9 mouse cellular contexts compared by ENCODE assay signal in genomic region chr3:35973551-35973950, GRCm38 (mm10). TPM values are rescaled to one million over a fixed set of nuclear protein-coding genes. Genes with fewer than 3 reads are reported as not detected.
A peak's percentile ranks its signal among the peaks of the same experiment; 100 is the strongest.
DNase-seq lines count a peak whose midpoint lies in the region; ATAC-seq and TF ChIP-seq lines count a peak whose summit lies in the region.
"Had no signal": no experiment of that assay in that cellular context is flagged by ENCODE, and none has a peak within 500 bp of the region (broad histone marks: within the 10 kb centered on the region; RNA-seq: fewer than 3 reads in every experiment).

No protein-coding gene starts in this region.

- WGBS in forebrain, embryonic 11.5 days: 79% methylated on average over 7 of the region's 7 CpGs
- 74% methylated on average over 7 of the region's 7 CpGs for WGBS in forebrain, embryonic 12.5 days
- WGBS in hindbrain, postnatal 0 days: 72% methylated on average over 7 of the region's 7 CpGs

- peak; percentile 61; the same call in 1 of the 2 replicates for TF ChIP-seq CTCF in brain, embryonic 14.5 days (IDR thresholded peaks at IDR 0.05; ENCODE audit: borderline replicate concordance, extremely low read depth, insufficient read depth, insufficient read length)
- TF ChIP-seq CTCF in hindbrain, postnatal 0 days (IDR thresholded peaks at IDR 0.05; ENCODE audit: low read depth): peak; percentile 72

- H3K36me3 ChIP-seq in forebrain, embryonic 11.5 days (ENCODE audit: control insufficient read depth, insufficient read depth, low read length): peaks cover 2% of the 10 kb centered on the region; the same call in 1 of the 2 replicates
- H3K36me3 ChIP-seq in forebrain, embryonic 12.5 days (replicated peaks): peaks cover 62% of the 10 kb centered on the region
- H3K36me3 ChIP-seq in hindbrain, postnatal 0 days (ENCODE audit: insufficient read depth, low read length): peaks cover 32% of the 10 kb centered on the region

- no peak for TF ChIP-seq POLR2A in brain, embryonic 14.5 days (IDR thresholded peaks at IDR 0.05; ENCODE audit: borderline replicate concordance, extremely low read depth, insufficient read depth, insufficient read length, poor library complexity, severe bottlenecking)

- no peaks in the 10 kb centered on the region for H3K27me3 ChIP-seq in forebrain, embryonic 11.5 days (ENCODE audit: control insufficient read depth, insufficient read depth, low read length)
- H3K27me3 ChIP-seq in forebrain, embryonic 12.5 days: no peaks in the 10 kb centered on the region
- no peaks in the 10 kb centered on the region for H3K27me3 ChIP-seq in hindbrain, postnatal 0 days (ENCODE audit: insufficient read depth, low read length)
- H3K27me3 ChIP-seq: liver, embryonic 13.5 days had no signal

- intact Hi-C loops in left cerebral cortex, postnatal 36 days (cut with DNase I): loop anchor here (5.0 kb wide), 1 partner anchor 286 kb away; no protein-coding TSS in a partner anchor

- no peaks in the 10 kb centered on the region for H3K4me1 ChIP-seq in forebrain, embryonic 11.5 days (replicated peaks; ENCODE audit: control insufficient read depth, insufficient read depth, low read length)
- no peaks in the 10 kb centered on the region for H3K4me1 ChIP-seq in forebrain, embryonic 12.5 days
- no peaks in the 10 kb centered on the region for H3K4me1 ChIP-seq in hindbrain, postnatal 0 days (ENCODE audit: insufficient read depth, low read length)
- H3K4me1 ChIP-seq: liver, embryonic 13.5 days had no signal

- ATAC-seq in forebrain, embryonic 11.5 days (replicated peaks; ENCODE audit: low FRiP score): no peak
- ATAC-seq in forebrain, embryonic 12.5 days (ENCODE audit: low FRiP score): no peak
- 0 out of 2 replicates have a peak, but pooled peaks have one; percentile 61 for ATAC-seq in hindbrain, postnatal 0 days
- peak; percentile 42; the same call in 1 of the 2 replicates for ATAC-seq in monocyte, adult 5-6 weeks (replicated peaks; ENCODE audit: insufficient number of reproducible peaks, low FRiP score, low TSS enrichment, poor library complexity, severe bottlenecking)

- no peak overlapping the region for H3K9ac ChIP-seq in forebrain, embryonic 11.5 days (ENCODE audit: low read length)
- H3K9ac ChIP-seq in forebrain, embryonic 12.5 days: no peak overlapping the region
- H3K9ac ChIP-seq in hindbrain, postnatal 0 days (replicated peaks; ENCODE audit: low read length): no peak overlapping the region
- H3K9ac ChIP-seq: liver, embryonic 13.5 days had no signal

- no peak overlapping the region for H3K4me3 ChIP-seq in forebrain, embryonic 11.5 days (ENCODE audit: low read depth, low read length)
- no peak overlapping the region for H3K4me3 ChIP-seq in forebrain, embryonic 12.5 days (replicated peaks)
- no peak overlapping the region for H3K4me3 ChIP-seq in hindbrain, postnatal 0 days (ENCODE audit: low read length)
- H3K4me3 ChIP-seq: liver, embryonic 13.5 days had no signal

- peak; percentile 59 for DNase-seq in forebrain, embryonic 11.5 days (ENCODE audit: low spot score)
- peak; percentile 37 to 42 for DNase-seq in right cerebral cortex, postnatal 10 days (ENCODE audit: low spot score in 2 of 2)
- no peak for DNase-seq in right cerebral cortex, postnatal 25 days
- DNase-seq in brain, embryonic 14.5 days (ENCODE audit: low read depth): peak; percentile 40
- peak; percentile 62 for DNase-seq in hindbrain, postnatal 0 days (ENCODE audit: low spot score)
- DNase-seq in left cerebral cortex, postnatal 36 days (ENCODE audit: low spot score in 2 of 2): no peak
- DNase-seq: liver, embryonic 13.5 days had no signal

- no peak overlapping the region for H3K4me2 ChIP-seq in forebrain, embryonic 11.5 days (ENCODE audit: low read depth, low read length, severe bottlenecking)
- no peak overlapping the region for H3K4me2 ChIP-seq in forebrain, embryonic 12.5 days
- no peak overlapping the region for H3K4me2 ChIP-seq in hindbrain, postnatal 0 days (ENCODE audit: low read depth, low read length)
- H3K4me2 ChIP-seq: liver, embryonic 13.5 days had no signal

- no peak overlapping the region for H3K27ac ChIP-seq in forebrain, embryonic 11.5 days (ENCODE audit: low read depth, low read length)
- no peak overlapping the region for H3K27ac ChIP-seq in forebrain, embryonic 12.5 days
- H3K27ac ChIP-seq in hindbrain, postnatal 0 days: no peak overlapping the region
- H3K27ac ChIP-seq: liver, embryonic 13.5 days had no signal

- no peaks in the 10 kb centered on the region for H3K9me3 ChIP-seq in forebrain, embryonic 11.5 days (ENCODE audit: control insufficient read depth, low read length)
- H3K9me3 ChIP-seq in forebrain, embryonic 12.5 days: no peaks in the 10 kb centered on the region
- H3K9me3 ChIP-seq in hindbrain, postnatal 0 days (ENCODE audit: low read length): no peaks in the 10 kb centered on the region
- H3K9me3 ChIP-seq: liver, embryonic 13.5 days had no signal

RNA-seq across cellular contexts. Expression of gene Mccc1, which starts 26.9 kb away (rescaled TPM):
- 34.2 and 36.3 TPM in 2 replicates for polyA plus RNA-seq in forebrain, embryonic 11.5 days (2014; fragmentation: Nextera tagmentation; extraction: Ambion mirVana)
- 30.1 and 32.7 TPM in 2 replicates for polyA plus RNA-seq in forebrain, embryonic 12.5 days (2016; fragmentation: Nextera tagmentation; extraction: Ambion mirVana)
- polyA plus RNA-seq in brain, embryonic 14.5 days (2012; rRNA removed): 20.5 and 21.2 TPM in 2 replicates
- total RNA-seq in hindbrain, postnatal 0 days (2014; rRNA removed): 4.5 and 6.0 TPM in 2 replicates
- 22.3 and 25.7 TPM in 2 replicates for polyA plus RNA-seq in hindbrain, postnatal 0 days (2015; fragmentation: Nextera tagmentation; extraction: Ambion mirVana)
- total RNA-seq in monocyte, adult 5-6 weeks (2017): 1.2 to 13.1 TPM (median 11.5 TPM) in 3 replicates
- total RNA-seq in left cerebral cortex, postnatal 36 days (2021): 10 to 100 TPM; 26.8 to 46.7 TPM

RNA-seq across cellular contexts. Expression of gene Dcun1d1, which starts 36.3 kb away (rescaled TPM):
- 96.9 and 104 TPM in 2 replicates for polyA plus RNA-seq in forebrain, embryonic 11.5 days (2014; fragmentation: Nextera tagmentation; extraction: Ambion mirVana)
- 103 and 109 TPM in 2 replicates for polyA plus RNA-seq in forebrain, embryonic 12.5 days (2016; fragmentation: Nextera tagmentation; extraction: Ambion mirVana)
- 26.8 and 38.0 TPM in 2 replicates for polyA plus RNA-seq in brain, embryonic 14.5 days (2012; rRNA removed)
- total RNA-seq in hindbrain, postnatal 0 days (2014; rRNA removed): 36.6 and 37.0 TPM in 2 replicates
- 107 and 110 TPM in 2 replicates for polyA plus RNA-seq in hindbrain, postnatal 0 days (2015; fragmentation: Nextera tagmentation; extraction: Ambion mirVana)
- total RNA-seq in monocyte, adult 5-6 weeks (2017): 153 to 202 TPM (median 172 TPM) in 3 replicates
- total RNA-seq in left cerebral cortex, postnatal 36 days (2021): 10 to 100 TPM; 65.6 to 73.5 TPM

Comparison
In these comparisons a context has a peak if more than half of its experiments do, and no peak if none do; other contexts are left out.
1. DNase-seq: peak in forebrain, embryonic 11.5 days (single experiment), right cerebral cortex, postnatal 10 days (2 of 2), brain, embryonic 14.5 days (single experiment) and hindbrain, postnatal 0 days (single experiment); none in right cerebral cortex, postnatal 25 days (single experiment) and left cerebral cortex, postnatal 36 days (0 of 2).
2. ATAC-seq: peak in hindbrain, postnatal 0 days (single experiment) and monocyte, adult 5-6 weeks (single experiment); none in forebrain, embryonic 11.5 days (single experiment) and forebrain, embryonic 12.5 days (single experiment).